Mouse (Mus musculus) gastrocnemius, postnatal 14 days (tissue): ENCODE measurements around the gene Pip5k1b. TPM values are rescaled to one million over a fixed set of nuclear protein-coding genes. Genes with fewer than 3 reads are reported as not detected.

Experiments used
- DNase-seq: peaks from one replicate; pipeline ENCODE4 v3.0.0; 2021; ENCODE audit warnings: mixed read lengths
- intact Hi-C: fragments of 180-260 bp; cut with DNase I; formaldehyde crosslinking; loops from one replicate; pipeline ENCODE4 v1.15.1; 2025; ENCODE audit warnings: low total_unique reads
- total RNA-seq, 2 experiments: library from RNA; stranded (reverse); gene quantifications; 2 replicates each; pipeline ENCODE4 v1.2.3; 2021

The Pip5k1b gene
- total RNA-seq, 2 experiments from 2014 or later, result 0.51 to 1.0 TPM

DNA sequence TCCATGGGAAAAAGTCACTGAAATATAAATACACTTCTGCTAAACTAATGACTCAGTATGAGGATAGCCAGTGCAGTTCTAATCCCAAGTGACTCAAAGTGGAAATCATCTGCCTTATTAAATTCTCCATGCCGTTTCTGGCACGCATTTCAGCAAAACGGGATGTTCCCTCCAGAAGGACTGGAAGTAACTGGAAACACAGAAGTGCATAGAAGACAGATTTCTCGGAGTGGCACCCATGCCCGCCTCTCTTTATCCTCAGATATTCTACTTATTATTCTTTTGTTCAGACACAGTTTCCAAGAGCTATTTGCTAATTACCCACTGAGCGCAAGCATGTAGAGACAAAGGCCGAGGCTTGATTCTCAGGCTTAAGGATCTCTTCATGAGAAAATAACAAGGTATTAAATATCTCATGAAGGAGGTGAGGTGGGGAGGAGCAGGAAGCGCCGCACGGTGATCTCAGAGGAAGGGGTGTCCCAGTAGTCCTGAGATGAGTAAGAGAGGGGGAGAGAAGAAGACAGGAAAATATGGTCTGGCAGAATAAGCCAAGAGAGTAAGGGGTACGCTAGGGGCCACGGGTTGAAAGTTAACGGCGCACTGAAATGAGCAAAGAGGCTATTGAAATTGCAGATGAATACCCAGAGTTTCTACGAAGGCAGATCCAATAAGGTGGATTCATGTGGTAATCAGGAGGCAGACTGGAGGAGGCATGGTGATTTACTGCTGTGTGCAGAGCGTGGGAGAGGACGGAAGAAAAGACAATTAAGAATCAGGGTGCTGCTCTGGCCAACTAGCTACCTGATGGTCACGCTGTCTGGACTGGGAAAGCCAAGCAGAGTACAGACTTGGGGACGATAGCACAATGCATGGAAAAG, 183.7 kb downstream of the Pip5k1b start:
- DNase-seq, result peak; percentile 20
- intact Hi-C loops, result no loop called here

DNA sequence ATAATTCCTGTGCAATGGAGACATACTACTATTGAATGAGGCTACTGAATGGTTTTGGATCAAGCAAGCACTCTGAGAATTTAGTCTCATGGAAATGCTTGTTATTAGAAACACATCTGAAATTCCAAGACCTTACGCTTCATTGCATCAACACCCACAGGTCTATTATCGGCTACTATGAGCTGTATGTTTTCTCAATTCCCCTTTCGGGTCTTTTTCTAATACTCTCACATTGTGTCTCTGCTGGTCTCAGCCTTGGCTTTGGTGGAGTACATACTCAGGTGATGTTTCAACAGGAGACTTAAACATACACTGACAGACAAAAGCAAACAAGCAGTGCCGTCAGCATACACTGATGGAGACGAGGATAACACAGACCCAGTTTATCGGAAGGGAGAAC, 187.3 kb downstream of the Pip5k1b start:
- intact Hi-C loops, result no loop called here
- DNase-seq, result no peak

DNA sequence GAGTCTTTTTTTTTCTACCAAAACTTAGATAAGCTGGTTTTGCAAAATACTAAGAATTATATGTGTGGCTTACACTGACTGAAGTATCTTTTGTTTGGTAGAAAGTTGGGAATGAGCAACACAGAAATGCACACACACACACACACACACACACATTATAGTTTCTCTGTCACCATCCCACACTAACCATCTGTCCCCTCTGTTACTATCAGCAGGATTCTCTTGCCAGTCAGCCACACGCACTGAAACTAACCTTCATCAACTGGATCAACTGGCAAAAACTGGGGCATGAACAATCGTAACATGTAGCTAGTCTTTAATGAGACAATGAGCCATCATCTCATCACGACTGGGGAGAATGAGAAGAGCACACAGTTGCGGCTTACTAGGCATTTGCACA, 187.9 kb downstream of the Pip5k1b start:
- intact Hi-C loops, result no loop called here
- no peak for DNase-seq

DNA sequence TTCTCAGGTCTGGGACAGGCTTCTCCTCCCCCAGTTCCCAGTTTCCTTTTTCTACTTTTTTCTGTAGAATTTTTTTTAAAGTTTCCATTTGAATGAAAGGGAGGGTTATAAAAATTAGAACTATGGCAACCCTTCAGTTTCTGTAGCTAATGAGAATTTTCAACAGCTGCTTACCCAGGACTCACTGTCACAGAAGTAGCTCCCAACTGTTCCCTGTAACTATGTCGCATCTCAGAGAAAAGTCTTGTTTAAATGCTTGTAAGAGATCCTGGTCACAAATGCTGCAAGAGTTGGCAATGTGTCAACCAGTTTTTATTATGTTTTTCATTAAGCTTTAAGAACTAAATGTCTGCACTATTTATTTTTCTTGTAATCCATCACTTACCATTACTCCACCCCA, 188.9 kb downstream of the Pip5k1b start:
- DNase-seq, result no peak

DNA sequence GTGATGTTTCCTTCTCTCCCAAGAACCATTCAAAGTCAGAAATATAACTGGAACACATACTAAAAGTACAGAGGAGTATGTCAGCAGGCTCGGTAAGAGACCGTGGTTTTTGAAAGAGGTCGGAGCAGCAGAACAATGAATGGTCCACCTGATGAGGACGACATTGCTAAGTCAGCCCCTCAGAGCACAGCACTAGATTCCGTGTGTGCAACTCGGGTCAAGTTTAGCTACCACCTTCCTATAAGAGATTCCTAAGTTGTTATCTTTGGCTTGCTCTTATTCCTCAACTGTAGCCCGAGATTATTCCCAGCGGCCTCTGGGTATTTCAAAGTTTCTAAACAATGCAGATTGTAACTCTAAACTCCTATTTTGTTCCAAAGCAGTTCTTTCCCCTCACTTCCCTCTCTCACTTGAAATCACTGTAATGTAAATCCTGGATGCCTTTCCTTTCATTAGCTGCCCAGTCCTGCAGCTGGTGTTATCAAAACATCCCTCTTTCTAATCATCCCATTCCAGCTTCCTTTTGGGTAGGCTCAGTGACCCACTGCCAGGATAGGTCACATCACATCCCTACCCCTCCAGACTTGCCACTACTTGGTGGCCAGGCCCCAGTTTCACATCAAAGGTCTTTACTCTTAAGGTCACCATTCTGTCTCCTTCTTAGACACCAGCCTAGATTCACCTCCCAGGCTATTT, 192.9 kb downstream of the Pip5k1b start:
- intact Hi-C loops, result no loop called here
- DNase-seq, result no peak

More for the DNA sequence above, 188.9 kb downstream of the Pip5k1b start:
- intact Hi-C loops, result no loop called here

DNA sequence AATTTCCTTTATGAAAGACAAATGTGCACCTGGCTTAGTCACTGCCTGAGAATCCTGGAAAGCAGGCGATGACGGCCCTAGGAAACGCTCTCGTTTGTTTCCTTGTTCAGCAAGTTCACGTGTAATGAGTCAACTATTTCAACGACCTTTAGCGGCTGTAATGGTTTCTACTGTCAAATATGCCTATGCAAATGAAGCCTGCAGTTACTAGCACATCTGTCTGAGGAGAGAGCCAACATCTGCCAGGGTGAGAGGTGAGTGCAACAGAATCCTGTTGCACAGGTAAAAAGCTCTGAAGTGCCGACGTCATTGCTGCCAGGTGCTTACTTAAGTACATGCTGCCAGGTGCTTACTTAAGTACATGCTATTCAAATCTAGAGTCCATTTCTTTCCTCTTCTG, 196.4 kb downstream of the Pip5k1b start:
- intact Hi-C loops, result no loop called here

DNA sequence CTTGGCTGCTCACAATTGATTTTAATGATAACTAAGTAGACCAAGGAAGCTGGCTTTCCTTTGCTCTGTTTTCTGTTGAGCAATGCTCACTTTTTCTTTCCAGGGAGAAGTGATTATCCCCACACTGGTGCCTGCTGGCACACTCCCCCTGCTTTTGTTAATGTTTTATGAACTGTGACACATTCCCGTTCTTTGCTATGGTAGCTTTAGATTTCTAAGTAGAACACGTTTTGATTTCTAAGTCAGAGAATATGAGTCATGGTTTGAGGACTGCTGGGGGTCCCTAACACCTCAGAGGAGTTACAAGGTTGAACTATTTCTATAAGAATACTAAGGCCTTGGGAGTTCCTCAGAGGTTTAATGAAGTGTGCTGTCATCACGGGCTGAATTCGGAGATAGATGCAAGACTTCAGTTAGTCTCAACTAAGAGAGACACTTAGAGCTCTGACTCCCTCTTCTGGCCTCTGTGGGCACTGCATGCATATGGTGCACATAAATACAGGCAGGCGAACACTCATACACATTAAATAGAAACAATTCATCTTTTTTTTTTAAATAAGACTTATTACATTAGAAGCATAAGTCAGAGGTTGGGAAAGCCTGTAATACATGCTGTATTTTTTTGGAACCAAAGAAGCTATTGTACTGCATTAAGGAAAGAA, 203.2 kb downstream of the Pip5k1b start:
- intact Hi-C loops, result no loop called here
- no peak for DNase-seq

More for the DNA sequence above, 196.4 kb downstream of the Pip5k1b start:
- DNase-seq, result no peak

DNA sequence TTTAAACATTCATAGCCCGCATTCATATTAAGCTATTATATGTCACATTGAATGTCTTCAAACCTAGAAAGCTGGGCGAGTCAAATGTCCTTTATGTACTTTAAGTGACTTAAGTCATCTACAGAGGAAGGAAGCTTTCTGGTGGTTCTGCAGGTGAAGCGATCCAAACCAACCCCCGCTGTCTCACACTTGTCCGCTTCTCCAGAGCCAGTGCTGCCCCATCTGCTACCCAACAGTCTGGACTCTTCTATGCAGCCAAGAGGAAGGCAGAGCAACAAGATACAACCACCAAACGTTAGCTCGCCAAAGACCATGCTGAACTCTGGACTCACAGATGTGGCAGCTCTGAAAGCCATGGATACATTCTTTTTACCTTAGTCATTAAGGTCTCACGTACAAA, 211.2 kb downstream of the Pip5k1b start:
- no peak for DNase-seq
- intact Hi-C loops, result no loop called here

DNA sequence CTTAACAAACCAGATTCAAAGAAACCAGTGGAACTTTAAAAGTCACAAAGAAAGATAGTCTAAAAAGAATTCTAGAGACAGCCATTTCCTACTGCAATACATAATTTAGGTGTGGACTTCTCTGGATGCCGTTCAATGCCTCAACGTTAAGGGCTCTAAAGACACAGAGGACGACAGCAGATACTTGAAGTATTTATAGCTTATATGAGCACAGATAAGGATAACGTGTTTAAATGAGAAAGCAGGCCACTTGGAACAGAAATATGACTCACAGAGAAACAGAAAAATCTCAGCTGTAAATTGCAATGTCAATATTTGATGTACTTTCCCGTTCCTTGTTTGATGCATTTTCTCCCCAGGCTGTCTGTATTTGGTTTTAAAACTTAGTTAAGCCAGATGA, 212.9 kb downstream of the Pip5k1b start:
- intact Hi-C loops, result no loop called here

DNA sequence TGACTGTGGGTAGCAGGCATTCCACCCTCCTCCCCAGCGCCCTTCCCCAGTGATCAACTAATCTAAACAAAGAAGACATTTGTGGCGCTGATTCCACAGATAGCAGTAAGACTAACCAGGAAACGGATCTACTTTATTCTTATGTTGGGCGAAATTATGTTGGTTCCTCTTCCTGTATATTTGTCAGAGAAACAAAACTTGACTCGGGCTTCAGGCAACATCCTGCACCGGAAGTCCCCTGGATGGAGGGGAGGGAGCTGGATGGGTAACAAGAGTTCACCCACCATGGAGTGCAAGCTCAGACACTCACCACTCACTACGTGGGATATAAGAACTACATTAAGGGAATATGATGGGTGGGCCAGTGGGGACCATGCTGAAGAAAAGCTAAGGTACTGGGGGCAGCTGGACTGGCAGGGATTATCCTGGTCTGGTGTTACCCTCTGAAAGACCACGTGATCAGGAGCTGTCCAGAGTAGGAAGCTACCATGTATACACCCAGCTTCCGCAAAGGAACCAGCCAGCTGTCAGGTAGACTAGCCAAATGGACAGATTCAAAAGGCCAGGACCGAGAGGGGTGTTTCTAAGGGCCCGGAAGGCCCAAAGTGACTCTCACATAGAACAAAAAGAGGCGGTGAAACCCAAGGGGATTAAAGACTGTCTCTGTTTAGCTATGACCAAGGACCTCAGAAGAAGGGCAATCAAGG, 219.1 kb downstream of the Pip5k1b start:
- no peak for DNase-seq
- intact Hi-C loops, result no loop called here

More for the DNA sequence above, 212.9 kb downstream of the Pip5k1b start:
- DNase-seq, result no peak

DNA sequence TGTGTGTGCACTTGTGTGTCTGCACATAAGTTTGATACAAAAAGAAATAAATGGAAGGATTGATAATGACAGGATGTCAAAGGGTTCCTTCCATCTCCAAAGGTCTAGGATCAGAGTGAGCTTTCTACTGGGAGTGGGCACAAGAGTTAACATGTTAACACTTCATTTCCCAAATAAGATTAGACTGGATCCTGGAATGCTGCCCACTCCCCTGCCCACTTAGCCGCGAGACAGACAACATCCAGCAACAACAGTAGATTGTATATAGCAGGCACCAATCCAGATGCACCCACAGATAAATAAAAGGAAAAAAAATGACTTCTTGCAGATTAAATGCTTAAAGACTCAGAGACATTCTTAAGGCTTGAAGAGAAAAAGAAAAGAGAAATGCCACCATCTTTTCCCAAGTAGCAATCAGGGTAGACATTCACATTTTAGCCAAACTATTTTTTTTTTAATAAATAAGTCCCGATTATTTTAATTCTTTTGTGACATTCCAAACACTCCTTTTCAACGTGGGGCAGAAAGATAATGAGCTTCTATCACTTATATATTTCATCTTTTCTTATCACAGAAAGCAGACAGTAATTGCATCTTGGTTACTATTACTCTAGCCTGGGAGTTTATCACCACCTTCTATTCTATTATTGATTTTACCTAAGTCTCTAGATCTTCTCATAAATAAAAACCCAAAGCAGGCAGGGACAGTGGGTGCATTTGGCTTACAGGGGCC, 219.9 kb downstream of the Pip5k1b start:
- intact Hi-C loops, result no loop called here
- no peak for DNase-seq

DNA sequence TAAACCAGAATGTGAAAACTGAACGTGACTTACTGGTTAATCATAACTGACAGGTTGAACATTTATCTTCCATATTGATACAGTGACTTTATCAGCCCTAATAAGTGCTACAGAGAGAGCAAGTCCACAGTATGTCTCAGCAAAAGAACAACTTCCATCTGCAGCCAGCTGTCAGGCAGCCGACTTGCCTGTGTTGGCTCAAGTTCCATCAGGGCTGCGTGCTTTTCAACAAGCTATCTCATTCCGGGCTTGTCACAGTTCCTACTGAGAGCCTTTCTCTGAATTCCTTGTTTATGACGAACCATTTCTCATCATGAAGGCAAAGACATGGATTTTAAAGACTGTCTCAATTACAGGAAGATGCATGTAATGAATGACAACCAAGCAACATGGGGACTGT, 222.7 kb downstream of the Pip5k1b start:
- intact Hi-C loops, result no loop called here

DNA sequence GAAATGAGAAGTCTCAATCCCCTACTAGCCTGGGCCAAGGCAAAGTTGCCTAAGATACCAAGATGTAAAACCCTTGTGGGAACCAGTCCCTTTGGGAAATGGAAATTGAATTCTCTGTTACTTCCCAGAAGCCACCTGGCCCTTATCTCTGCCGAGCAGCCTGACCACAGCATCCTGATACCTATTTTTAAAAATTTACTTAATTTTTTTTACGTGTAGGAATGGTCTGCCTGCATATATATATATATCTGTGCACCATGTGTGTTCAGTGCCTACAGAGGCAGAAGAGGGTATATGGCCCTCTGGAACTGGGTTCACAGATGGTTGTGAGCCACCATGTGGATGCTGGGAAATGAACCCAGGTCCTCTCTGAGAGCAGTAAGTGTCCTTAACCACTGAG, 224.4 kb downstream of the Pip5k1b start:
- DNase-seq, result no peak
- intact Hi-C loops, result no loop called here

More for the DNA sequence above, 222.7 kb downstream of the Pip5k1b start:
- no peak for DNase-seq

DNA sequence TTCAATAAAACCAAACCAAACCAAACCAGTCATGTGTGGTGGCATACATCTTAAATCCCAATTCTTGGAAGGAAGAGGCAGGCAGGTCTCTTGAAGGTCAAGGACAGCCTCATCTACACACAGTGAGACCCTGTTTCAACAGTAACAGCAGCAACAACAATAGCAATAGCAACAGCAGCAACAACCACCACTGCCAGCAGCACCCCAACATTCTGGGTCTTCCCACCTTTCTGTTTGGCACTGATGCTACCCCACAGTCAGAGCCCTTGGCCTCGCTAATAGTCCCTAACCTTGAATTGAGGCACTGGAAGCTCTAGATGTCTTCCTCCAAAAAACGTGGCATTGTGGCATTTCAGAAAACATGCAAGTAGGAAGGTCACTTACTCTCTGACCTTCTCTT, 225.3 kb downstream of the Pip5k1b start:
- DNase-seq, result no peak
- intact Hi-C loops, result no loop called here

DNA sequence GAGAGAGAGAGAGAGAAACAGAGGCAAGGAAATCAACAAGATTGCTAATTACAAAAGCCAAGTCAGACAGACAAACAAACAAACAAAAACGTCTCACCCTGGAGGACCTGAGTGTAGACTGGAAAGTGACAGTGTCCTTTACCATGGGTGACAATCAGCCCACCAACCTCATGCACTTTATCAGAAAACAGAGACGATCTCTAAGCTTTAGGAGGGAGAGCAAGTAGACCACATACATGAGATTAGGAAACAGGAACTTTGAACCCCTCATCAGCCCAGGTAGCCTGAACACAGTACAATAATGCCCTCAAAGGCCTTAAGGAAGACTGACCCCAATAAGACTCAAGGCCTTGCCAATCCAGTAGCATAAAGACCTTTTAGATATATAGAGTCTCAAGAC, 227.8 kb downstream of the Pip5k1b start:
- intact Hi-C loops, result no loop called here
- DNase-seq, result no peak

DNA sequence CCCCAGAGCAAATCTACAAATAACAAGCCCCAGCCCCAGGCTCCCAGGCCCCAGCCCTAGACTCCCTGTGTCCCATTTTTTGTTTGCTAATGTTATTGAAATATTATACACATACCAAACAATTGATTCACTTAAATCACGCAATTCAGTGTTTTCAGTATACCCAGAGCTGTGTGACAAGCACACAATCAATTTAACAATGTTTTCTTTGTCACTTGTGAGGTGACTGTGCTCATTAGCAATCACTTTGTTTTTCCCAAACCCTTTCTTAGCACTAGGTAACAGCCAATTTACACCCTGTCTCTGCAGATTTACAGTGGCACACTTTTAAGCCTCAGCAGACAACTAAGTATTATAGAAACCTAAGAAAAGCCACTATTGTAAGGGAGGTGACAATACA, 228.7 kb downstream of the Pip5k1b start:
- intact Hi-C loops, result no loop called here
- DNase-seq, result no peak

DNA sequence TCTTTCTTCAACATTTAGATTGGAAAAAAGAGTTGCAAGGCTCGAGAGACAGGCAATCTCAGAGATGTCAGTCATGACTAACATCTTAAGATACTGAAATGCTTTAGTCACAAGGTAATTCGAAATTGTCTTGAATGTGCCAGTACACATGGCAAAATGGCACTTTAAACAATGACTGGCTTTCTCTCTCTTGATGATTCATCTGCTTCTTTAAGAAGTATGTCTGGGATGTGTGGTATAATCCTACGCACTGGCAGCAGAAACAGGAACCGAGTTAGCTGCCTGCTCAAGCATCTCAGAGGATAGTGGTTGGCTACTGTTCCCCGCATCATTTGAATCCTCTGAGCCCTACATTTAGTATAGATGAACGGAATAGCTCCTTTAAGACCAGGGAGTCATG, 230.0 kb downstream of the Pip5k1b start:
- intact Hi-C loops, result no loop called here
- no peak for DNase-seq

DNA sequence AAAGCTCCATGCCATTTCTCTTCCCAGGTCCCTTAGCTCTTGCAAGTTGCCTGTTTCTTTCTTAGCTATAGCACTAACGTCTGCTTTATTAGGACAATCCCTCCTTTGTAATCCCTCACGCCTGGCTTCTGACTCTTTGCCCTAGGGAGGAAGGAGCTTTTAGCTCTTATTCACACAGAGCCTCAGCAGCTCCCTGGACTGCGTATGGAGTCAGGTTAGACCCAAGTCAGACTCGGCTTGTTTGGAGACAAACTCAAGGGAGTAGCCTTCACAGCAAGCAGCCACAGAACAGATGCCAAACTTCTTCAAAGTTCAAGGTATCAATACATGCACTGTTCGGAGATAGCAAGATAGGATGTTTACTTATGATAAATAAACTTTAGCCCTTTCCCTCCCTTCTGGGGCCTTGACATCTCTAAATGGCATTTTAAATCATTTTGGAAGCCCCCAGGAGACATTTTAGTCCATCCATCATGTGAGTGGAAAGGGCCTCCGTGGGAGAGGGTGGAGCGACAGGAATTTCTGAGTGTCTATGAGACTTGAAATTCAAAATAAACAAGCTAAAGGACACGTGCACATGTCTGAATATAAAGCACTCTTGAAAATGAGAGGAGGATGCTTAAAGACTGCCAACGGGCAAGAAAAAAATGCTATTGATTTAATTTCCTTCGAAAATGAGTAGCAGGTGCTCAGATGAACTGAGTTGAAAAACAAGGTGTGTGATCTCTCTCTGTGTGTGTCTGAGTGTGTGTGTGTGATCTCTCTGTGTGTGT, 231.6 kb downstream of the Pip5k1b start:
- intact Hi-C loops, result no loop called here
- DNase-seq, result no peak
